Mouse (Mus musculus): Measurements from ENCODE around the gene Slc2a13. TPM values are rescaled to one million over a fixed set of nuclear protein-coding genes. Genes with fewer than 3 reads are reported as not detected.

The Slc2a13 gene
- 100 to 1,000 TPM; 108 to 112 TPM for total RNA-seq (2021)
- long read RNA-seq, experiment 1, full-length matches to known transcripts: 30 of 53 reads
- long read RNA-seq, experiment 1, partial matches to known transcripts: 15 of 53 reads
- long read RNA-seq, experiment 1, other reads (novel, unspliced or antisense): 8 of 53 reads
- long read RNA-seq, experiment 2, full-length matches to known transcripts: 18 of 38 reads
- long read RNA-seq, experiment 2, partial matches to known transcripts: 2 of 38 reads
- long read RNA-seq, experiment 2, other reads (novel, unspliced or antisense): 18 of 38 reads

DNA sequence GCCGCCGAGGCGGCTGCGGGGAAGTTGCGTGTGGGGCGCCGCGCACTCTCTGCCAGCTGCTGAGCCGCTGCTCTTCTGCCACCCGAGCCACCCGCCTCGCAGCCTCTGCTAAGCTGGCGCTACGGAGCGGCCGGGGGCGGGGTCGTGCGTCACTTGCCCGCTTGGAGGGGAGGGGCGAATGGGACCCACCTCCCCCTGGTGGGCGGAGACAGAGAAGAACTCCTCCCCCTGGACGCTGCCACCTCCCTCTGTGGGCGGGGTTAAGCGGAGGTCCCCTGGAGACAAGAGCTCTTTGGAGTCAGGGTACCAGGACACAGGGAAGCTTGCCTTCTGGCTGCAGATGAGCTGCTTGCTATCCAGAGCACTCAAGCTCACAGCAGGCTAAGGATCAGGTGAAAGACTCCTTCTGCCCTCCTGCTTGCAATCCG is at the start of gene Slc2a13:
Gene Slc2a13, minus strand, starts transcription at position 151 of the 428 bp plus-strand sequence.
- DNase-seq (ENCODE audit: low spot score in 2 of 2): peak; percentile 90 to 91

DNA sequence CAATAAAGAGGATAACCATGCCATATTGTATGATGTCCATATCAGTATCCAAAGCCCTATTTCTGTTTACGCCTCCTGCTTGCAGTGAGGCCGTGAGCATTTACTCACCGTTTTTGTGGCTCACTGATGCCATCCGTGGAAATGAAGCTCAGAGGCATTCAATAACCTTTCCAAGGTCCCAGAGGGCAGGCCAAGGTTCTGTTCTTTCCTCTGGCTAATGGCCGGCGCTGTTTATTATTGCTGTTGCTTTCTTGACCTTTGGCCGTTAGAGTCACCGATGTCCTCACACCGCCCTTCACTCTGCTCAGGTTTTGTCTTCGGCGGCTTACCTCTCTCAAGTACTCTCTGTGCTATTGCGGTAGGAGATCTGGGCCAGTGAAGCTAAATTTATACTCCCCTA is 43.0 kb upstream of the Slc2a13 start:
- DNase-seq (ENCODE audit: low spot score in 2 of 2): no peak

GRCm38 (mm10) chr15:91615532-91615931 is 42.5 kb upstream of the Slc2a13 start:
- DNase-seq (ENCODE audit: low spot score in 2 of 2): no peak

DNA sequence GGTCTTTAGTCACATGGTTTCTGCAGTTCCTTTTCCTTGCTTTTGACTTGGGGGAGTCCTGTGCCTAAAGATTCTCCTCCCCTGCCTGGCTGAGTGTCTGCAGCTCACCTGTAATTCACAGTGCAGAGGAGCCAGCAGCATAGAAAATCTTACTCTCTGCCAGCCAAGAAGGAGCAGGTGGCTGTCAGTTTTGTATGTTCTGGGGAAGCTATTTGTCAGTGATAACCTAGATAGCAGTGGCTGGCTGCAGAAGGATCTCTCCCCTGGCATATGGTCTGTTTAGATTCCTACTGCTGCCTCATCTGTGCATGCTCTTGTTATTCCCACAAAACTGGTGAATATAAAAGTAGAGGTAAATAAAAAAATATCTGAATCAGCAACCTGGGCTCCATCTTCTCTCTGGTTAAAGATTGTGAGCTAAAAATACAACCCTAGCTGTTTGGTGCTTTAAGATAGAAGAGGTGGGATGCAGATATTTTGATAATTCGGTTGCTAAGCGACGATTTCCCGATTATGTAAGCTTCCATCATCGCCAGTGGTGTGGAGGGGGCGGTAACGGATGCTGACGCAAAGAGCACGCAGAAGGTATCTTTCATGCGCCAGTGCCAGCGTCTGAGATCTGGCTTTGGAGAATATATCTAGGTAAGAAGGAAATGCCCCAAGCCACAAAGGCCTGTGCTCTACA is 41.1 kb upstream of the Slc2a13 start:
- DNase-seq (ENCODE audit: low spot score in 2 of 2): peak; percentile 76 to 86

- DNase-seq (ENCODE audit: low spot score in 2 of 2): peak; percentile 66 to 81
Measured at GRCm38 (mm10) chr15:91609713-91610112, 36.7 kb upstream of the Slc2a13 start.

DNA sequence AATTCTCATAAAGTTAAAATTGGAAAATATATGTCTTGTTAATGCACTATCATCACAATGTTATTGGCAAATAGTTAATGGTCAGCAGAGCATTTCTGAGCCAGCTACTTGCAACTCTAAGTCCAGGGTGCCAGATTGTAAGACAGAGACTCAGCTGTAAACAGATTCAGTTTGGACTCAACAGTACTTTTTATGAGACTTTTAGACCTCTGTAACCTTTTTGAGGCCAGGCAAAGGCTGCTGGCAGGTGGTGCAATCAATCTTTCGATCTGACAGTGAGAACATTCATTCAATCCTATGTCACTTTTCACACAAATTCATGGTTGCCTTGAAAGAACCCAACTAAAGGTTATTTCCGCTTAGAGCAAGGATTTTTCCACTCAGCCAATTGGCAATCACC is 35.8 kb upstream of the Slc2a13 start:
- no peak for DNase-seq (ENCODE audit: low spot score in 2 of 2)

DNA sequence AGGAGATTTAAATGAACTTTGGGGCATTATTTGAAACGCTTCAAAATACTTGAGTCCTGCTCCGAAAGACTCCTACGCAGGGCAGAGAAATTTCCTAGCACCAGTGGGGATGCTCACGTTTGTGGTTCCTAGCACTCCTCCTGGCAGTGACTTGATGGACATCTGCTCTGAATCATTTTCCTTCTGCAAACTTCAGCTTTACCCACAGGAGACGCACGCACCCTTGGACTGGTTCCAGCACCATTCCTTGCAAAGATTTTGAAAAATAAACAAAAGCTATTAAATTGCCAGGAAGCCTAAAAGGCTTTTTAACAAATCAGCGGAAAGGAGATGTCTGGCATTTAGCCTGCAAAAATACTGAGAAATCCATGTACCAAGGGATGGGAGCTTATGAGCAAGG is 28.1 kb upstream of the Slc2a13 start:
- no peak for DNase-seq (ENCODE audit: low spot score in 2 of 2)

GRCm38 (mm10) chr15:91597290-91597689 is 24.2 kb upstream of the Slc2a13 start:
- DNase-seq (ENCODE audit: low spot score in 2 of 2): no peak

- DNase-seq (ENCODE audit: low spot score in 2 of 2): peak; percentile 84 to 95
Measured at GRCm38 (mm10) chr15:91574492-91574891, 1.4 kb upstream of the Slc2a13 start.

GRCm38 (mm10) chr15:91572421-91573069 is 516 bp downstream of the Slc2a13 start:
- no peak for DNase-seq (ENCODE audit: low spot score in 2 of 2)

DNA sequence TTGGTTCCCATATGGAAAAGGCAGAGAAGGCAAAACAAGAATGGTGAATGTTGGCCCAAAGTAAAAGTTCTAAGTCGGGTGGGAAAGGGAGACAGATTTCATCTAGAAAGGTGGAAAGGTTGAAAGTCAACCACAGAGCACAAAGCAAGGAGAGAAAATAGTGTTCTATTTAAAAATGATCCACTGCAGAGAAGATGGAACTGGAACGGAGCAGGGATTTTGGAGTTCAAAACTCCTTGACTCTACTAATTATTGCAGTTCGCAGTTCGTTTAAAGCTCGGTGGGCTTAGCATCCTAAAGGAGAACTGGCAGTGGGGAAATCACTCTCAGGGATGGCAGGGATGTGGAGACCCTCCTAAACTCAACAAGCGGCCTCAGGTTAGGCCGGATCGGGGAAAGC is 1.1 kb downstream of the Slc2a13 start:
- DNase-seq (ENCODE audit: low spot score in 2 of 2): no peak

DNA sequence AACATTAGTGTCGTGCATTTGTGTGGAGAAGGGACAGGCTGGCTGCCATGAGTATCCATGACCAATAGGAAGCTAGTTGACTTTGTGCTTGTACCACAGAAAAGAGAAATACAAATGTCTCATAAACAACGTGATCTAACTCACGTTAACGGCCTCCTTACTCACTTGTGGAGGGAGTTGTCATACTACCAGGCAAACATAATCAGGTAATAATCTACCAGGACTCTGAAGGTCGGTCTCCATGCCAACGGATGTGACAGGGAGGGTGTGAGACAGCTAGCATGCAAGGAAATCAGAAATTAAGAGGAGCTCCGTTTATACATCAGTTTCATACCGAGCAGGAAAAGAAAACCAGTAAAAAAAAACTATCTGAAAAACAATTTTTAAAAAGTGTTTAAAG is 6.3 kb downstream of the Slc2a13 start:
- no peak for DNase-seq (ENCODE audit: low spot score in 2 of 2)

DNA sequence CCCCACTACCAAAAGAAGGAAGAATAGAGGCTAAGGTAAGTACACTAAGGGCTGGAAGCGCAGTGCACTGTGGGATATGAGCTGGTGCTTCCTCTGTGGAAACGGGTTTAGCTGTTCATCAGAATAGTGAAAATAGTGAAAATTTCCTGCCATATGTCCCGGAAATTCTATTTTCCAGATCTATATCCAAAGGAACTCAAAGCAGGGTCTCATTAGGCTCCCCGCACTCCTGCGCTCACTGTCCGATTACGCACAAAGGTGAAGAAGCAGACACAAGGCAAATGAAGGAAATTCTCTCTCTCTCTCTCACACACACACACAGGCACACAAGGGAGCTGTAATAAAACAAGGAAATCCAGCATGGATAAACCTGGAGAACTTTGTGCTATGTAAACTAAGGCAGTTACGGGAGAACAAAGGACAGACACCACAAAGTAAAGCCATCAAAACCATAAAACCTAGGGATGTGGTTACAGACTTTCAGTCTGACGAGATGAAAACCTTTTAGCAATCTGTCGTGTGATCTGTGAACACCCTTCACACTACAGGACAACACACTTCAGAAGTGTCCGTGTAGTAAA is 7.9 kb downstream of the Slc2a13 start:
- no peak for DNase-seq (ENCODE audit: low spot score in 2 of 2)

GRCm38 (mm10) chr15:91561728-91562127 is 11.3 kb downstream of the Slc2a13 start:
- no peak for DNase-seq (ENCODE audit: low spot score in 2 of 2)

- peak in 1 of 2 experiments; percentile 29 for DNase-seq (ENCODE audit: low spot score in 2 of 2)
Measured at GRCm38 (mm10) chr15:91555336-91555736, 17.7 kb downstream of the Slc2a13 start.

DNA sequence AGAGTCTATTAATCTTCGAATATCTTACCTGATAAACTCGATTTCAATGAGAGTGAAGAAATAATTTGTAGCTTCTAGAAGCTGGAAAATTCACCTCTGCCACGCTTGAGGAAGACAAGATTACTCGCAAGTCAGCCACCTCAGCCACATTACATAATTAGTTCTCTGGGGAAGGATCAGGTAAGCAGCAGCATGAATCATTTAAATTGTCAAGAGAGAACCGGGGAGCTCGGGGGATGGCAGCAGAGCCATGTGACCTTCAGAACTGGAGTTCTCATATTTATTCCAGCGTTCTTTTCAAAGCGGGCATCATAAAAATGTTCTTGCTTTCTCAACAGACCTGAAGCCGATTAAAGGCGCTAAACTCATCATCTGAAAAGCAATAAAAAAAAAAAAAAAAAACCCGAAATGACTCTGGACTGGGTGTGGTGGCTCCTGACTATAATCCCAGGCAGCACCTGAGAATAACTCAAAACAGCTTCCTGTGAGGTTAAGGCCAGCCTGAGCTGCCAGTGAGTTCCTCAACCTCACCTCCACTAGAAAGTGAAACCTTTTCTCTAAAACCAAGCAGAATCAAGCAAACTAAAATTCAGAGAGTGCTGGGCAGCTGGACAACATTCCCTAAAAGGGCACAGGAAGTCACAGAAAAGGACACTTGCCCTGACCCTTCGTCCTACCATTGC is 24.3 kb downstream of the Slc2a13 start:
- no peak for DNase-seq (ENCODE audit: low spot score in 2 of 2)

- no peak for DNase-seq (ENCODE audit: low spot score in 2 of 2)
Measured at GRCm38 (mm10) chr15:91544586-91544985, 28.5 kb downstream of the Slc2a13 start.

- no peak for DNase-seq (ENCODE audit: low spot score in 2 of 2)
Measured at GRCm38 (mm10) chr15:91538439-91538838, 34.6 kb downstream of the Slc2a13 start.

- DNase-seq (ENCODE audit: low spot score in 2 of 2): no peak
Measured at GRCm38 (mm10) chr15:91526876-91527275, 46.2 kb downstream of the Slc2a13 start.

DNA sequence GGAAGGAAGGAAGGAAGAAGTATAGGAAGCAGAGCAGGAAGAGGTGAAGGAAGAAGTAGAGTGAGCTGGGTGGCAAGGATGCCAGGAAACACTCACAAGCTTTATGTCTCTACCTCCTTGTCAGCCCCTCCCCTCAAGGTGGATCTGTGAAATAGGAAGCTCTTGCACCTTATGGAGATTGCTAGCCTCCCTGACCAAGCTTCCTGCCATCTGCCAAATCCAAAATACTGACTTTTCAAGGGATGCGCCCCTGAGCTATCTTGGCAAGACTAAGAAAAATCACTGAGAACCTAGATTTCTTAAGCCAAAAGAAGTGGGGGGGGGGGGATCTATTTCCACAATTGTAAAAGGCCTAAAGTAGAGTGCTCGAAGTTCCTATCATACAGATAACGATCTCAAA is 46.9 kb downstream of the Slc2a13 start:
- no peak for DNase-seq (ENCODE audit: low spot score in 2 of 2)

DNA sequence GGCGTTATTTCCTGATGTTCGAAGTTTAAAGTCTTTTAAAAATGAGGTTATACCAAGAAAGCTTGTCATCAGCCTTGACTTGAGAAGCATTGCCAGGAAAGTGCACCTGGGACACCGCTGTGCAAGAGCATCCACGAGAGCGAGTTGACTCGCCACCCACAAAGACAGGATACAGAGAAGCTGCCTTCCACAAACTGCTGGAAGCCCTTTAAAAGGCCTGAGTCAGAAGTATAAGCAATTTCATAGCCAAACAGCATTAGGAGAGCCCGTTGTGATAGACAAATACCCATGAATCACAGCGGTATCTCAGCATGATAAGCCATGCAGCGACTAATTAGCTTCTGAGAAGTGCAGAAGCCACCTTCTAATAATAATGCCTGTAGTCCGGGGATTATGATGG is 48.6 kb downstream of the Slc2a13 start:
- DNase-seq (ENCODE audit: low spot score in 2 of 2): no peak
